Mouse (Mus musculus) midbrain, embryonic 11.5 days (tissue): ENCODE measurements at regions not wholly inside any gene's neighbourhood (a gene's known extent, or its start where the extent isn't known, plus 50 kb on each side); places are given as distances from the start of the nearest gene placed in this dataset.
A peak's percentile ranks its signal among the peaks of the same experiment; 100 is the strongest.

Experiments used
- ATAC-seq: fragments of 200-750 bp; cut with Nextera tagmentation; 2 replicates; pipeline ENCODE4 v1.8.0; 2017; ENCODE audit warnings: moderate TSS enrichment, moderate library complexity; ENCODE audit not compliant: low FRiP score
- DNase-seq: peaks from one replicate; pipeline ENCODE4 v3.0.0; 2015; ENCODE audit warnings: low spot score; ENCODE audit errors: missing footprints
- H3K27ac ChIP-seq: fragments of 300-500 bp; sonication (generic); 2 replicates; pipeline ENCODE4 v1.5.1; 2014; ENCODE audit warnings: low read depth, low read length
- H3K27me3 ChIP-seq: fragments of 300-500 bp; sonication (generic); 2 replicates; pipeline ENCODE4 v1.6.1; 2014; ENCODE audit warnings: mild to moderate bottlenecking, low read length, moderate library complexity, mixed read lengths; ENCODE audit not compliant: control insufficient read depth, insufficient read depth
- H3K36me3 ChIP-seq: fragments of 300-500 bp; sonication (generic); 2 replicates; pipeline ENCODE4 v1.6.1; 2014; ENCODE audit warnings: mild to moderate bottlenecking, low read length, moderate library complexity, mixed read lengths; ENCODE audit not compliant: control insufficient read depth, insufficient read depth
- H3K4me1 ChIP-seq: fragments of 300-500 bp; sonication (generic); 2 replicates; pipeline ENCODE4 v1.6.1; 2014; ENCODE audit warnings: low read length; ENCODE audit not compliant: control insufficient read depth, insufficient read depth
- H3K4me2 ChIP-seq: fragments of 300-500 bp; sonication (generic); 2 replicates; pipeline ENCODE4 v1.6.1; 2014; ENCODE audit warnings: mild to moderate bottlenecking, moderate library complexity
- H3K4me3 ChIP-seq: fragments of 300-500 bp; sonication (generic); 2 replicates; pipeline ENCODE4 v1.5.1; 2014; ENCODE audit warnings: low read depth, low read length
- H3K9ac ChIP-seq: fragments of 300-500 bp; sonication (generic); 2 replicates; pipeline ENCODE4 v1.6.1; 2014; ENCODE audit warnings: low read length
- H3K9me3 ChIP-seq: fragments of 300-500 bp; sonication (generic); 2 replicates; pipeline ENCODE4 v1.6.1; 2016; ENCODE audit warnings: low read length; ENCODE audit not compliant: control insufficient read depth
- WGBS: fragments of 180-500 bp; shearing (Covaris S2); extraction: QIAGEN DNeasy Blood & Tissue Kit; methylation state at CpG from one replicate; pipeline ENCODE4 v1.1.7; 2014; 5-methylcytosine and 5-hydroxymethylcytosine counted together

DNA sequence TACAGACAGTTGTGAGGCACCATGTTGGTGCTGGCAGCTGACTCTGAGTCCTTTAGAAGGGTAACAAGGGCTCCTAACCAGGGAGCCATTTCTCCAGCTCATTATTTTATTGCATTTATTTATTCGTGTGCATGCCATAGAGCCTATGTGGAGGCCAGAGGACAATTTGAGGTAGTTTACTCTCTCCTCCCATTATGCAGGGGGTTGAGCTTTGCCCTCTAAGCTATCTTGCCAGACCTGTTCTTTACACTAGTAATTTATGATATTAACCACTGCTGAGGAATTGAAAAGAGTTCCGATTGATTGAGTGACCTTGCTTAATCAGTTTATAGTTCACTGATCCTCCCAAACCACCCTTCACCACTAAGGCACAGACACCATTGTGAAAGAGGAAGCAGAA, 290.8 kb downstream of the Rnf144a start:
- WGBS, result 91% methylated on average over 2 of the region's 2 CpGs
- H3K27me3 ChIP-seq, result no peaks in the 10 kb centered on the region
- ATAC-seq, result no peak

DNA sequence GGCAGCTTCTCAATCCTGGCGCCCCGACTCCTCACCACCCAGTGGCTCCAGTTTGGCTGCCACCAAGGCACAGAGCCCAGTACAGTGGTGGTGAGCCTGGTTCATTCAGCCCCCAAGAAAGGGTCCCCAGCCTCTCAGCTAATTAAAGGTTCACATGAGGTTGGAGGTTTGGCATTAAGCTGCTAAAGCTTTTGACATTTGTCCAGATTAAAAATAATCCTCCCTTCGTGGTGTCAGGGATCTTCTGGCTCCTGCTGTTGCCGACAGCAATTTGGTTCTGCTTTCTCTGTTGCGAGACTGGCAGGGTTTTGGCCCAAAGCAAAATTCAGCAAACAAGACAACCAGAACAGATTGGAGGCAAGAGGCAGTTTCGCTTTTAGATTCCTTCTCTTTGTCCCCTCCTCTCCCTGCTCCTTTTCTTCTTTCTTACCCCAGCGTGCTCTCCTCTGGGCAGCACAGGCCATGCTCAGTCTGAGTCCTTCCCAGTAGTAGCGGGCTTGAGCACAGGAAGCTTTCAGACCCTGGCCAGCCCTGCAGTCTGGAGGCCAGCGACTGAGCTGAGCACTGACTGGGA, 299.6 kb downstream of the Rnf144a start:
- Histone ChIP-seq H3K4me2 (no peak overlapping the region), H3K9me3 (no peaks in the 10 kb centered on the region), H3K9ac (no peak overlapping the region), H3K4me3 (no peak overlapping the region), H3K27me3 (no peaks in the 10 kb centered on the region), H3K4me1 (no peaks in the 10 kb centered on the region), H3K27ac (no peak overlapping the region), H3K36me3 (no peaks in the 10 kb centered on the region)
- DNase-seq (peak; percentile 87), ATAC-seq (no peak)
- 47% methylated on average over 9 of the region's 9 CpGs for WGBS

More for the DNA sequence above, 290.8 kb downstream of the Rnf144a start:
- no peak for DNase-seq
- no peaks in the 10 kb centered on the region for H3K36me3 ChIP-seq
- no peaks in the 10 kb centered on the region for H3K4me1 ChIP-seq
- no peak overlapping the region for H3K4me3 ChIP-seq
- H3K27ac ChIP-seq, result no peak overlapping the region
- no peak overlapping the region for H3K4me2 ChIP-seq
- H3K9ac ChIP-seq, result no peak overlapping the region
- H3K9me3 ChIP-seq, result no peaks in the 10 kb centered on the region

DNA sequence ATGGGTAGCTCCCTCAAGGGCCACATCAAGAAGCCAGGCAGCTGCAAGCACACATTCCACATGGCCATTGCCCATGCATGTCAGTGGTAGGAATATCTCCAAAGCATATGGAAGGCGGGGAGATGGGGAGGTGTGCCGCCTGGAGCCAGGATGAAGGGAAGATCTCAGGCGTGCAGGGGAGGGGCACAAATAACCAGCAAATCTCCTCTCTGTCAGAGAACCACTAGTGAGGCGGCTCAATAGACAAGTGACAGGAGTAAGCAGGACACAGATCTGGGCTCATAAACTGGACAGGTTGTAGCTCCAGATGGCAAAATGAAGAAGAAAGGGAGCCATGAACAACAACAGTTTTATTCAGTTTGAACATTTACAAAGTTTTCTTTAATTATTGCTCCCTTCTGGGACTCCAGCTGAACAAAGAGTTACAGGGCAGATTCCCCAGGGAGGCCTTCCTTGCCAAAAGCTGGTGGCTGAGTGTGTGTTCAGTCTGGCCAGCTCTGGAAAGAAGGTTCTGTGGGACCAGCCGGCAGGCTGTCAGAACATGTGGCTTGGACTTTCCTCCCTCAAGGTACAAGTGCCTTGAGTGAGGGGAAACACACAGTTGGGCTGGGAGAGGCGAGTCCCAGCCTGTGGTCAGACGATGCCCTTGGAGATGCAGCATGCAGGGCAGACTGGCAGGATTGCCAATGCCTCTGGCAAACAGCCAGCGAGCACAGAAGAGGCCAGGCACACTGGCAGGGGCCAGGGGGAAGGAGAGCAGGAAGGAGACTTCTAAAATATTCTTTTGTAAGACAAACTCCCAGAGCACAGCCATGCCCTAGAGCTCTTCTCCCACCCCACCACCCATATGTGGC, 302.7 kb downstream of the Rnf144a start:
- no peak for DNase-seq
- H3K4me1 ChIP-seq, result no peaks in the 10 kb centered on the region
- H3K4me3 ChIP-seq, result no peak overlapping the region
- H3K27ac ChIP-seq, result no peak overlapping the region
- WGBS, result 84% methylated on average over 8 of the region's 8 CpGs
- ATAC-seq, result no peak
- no peak overlapping the region for H3K4me2 ChIP-seq
- no peaks in the 10 kb centered on the region for H3K36me3 ChIP-seq
- no peak overlapping the region for H3K9ac ChIP-seq
- H3K27me3 ChIP-seq, result no peaks in the 10 kb centered on the region
- no peaks in the 10 kb centered on the region for H3K9me3 ChIP-seq

GRCm38 (mm10) chr12:26109866-26110265, 305.2 kb downstream of the Rnf144a start:
- 83% methylated on average over 6 of the region's 6 CpGs for WGBS
- no peak overlapping the region for H3K4me2 ChIP-seq
- no peaks in the 10 kb centered on the region for H3K9me3 ChIP-seq
- H3K4me3 ChIP-seq, result no peak overlapping the region
- H3K4me1 ChIP-seq, result no peaks in the 10 kb centered on the region
- no peak overlapping the region for H3K9ac ChIP-seq
- DNase-seq (no peak), ATAC-seq (no peak)
- no peak overlapping the region for H3K27ac ChIP-seq
- H3K27me3 ChIP-seq, result no peaks in the 10 kb centered on the region
- H3K36me3 ChIP-seq, result no peaks in the 10 kb centered on the region

- WGBS, result 88% methylated on average over 3 of the region's 3 CpGs
- Histone ChIP-seq H3K9ac (no peak overlapping the region), H3K4me2 (no peak overlapping the region), H3K9me3 (no peaks in the 10 kb centered on the region), H3K27ac (no peak overlapping the region), H3K4me3 (no peak overlapping the region), H3K36me3 (no peaks in the 10 kb centered on the region), H3K27me3 (no peaks in the 10 kb centered on the region), H3K4me1 (no peaks in the 10 kb centered on the region)
- no peak for ATAC-seq
- DNase-seq, result no peak
Observed at GRCm38 (mm10) chr12:26104372-26104771, 310.7 kb downstream of the Rnf144a start.

DNA sequence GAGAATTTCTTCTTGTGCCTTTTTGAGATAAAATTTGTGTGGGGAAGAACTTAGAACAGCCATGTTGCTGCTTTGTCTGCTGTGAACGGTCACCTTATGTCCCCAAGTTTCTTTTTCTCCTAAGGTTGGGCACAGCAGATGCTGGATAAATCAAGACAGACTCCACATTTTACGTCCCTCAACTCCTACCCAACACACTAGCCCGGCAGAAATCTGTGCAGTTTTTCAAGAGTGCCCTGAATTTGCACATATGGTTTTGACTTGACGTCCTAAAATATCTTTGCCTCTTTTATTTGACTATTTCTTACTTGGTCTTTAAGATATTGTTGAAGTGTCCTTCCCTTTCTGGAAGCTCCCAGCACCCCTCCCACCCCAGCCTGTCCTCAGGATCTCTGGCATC, 312.7 kb downstream of the Rnf144a start:
- 91% methylated on average over 4 of the region's 4 CpGs for WGBS
- H3K4me1 ChIP-seq, result no peaks in the 10 kb centered on the region
- no peak for DNase-seq
- no peak for ATAC-seq
- no peaks in the 10 kb centered on the region for H3K9me3 ChIP-seq
- H3K27ac ChIP-seq, result no peak overlapping the region
- H3K4me2 ChIP-seq, result no peak overlapping the region
- no peak overlapping the region for H3K9ac ChIP-seq
- no peaks in the 10 kb centered on the region for H3K27me3 ChIP-seq
- H3K36me3 ChIP-seq, result no peaks in the 10 kb centered on the region
- H3K4me3 ChIP-seq, result no peak overlapping the region

GRCm38 (mm10) chr12:26100140-26100539, 314.9 kb downstream of the Rnf144a start:
- no peak overlapping the region for H3K27ac ChIP-seq
- WGBS, result 72% methylated on average over 2 of the region's 2 CpGs
- H3K4me3 ChIP-seq, result no peak overlapping the region
- no peak overlapping the region for H3K9ac ChIP-seq
- no peak overlapping the region for H3K4me2 ChIP-seq
- ATAC-seq, result no peak
- no peak for DNase-seq
- no peaks in the 10 kb centered on the region for H3K9me3 ChIP-seq
- no peaks in the 10 kb centered on the region for H3K36me3 ChIP-seq
- no peaks in the 10 kb centered on the region for H3K27me3 ChIP-seq
- H3K4me1 ChIP-seq, result no peaks in the 10 kb centered on the region

GRCm38 (mm10) chr12:26099176-26099575, 315.9 kb downstream of the Rnf144a start:
- Histone ChIP-seq H3K9ac (no peak overlapping the region), H3K4me3 (no peak overlapping the region)

GRCm38 (mm10) chr12:26092311-26092710, 322.7 kb downstream of the Rnf144a start:
- Histone ChIP-seq H3K4me1 (no peaks in the 10 kb centered on the region), H3K36me3 (no peaks in the 10 kb centered on the region), H3K4me2 (no peak overlapping the region), H3K27me3 (no peaks in the 10 kb centered on the region), H3K9me3 (no peaks in the 10 kb centered on the region), H3K27ac (no peak overlapping the region), H3K9ac (no peak overlapping the region), H3K4me3 (no peak overlapping the region)
- WGBS, result 84% methylated on average over 5 of the region's 5 CpGs
- no peak for ATAC-seq
- DNase-seq, result no peak

More at GRCm38 (mm10) chr12:26099176-26099575, 315.9 kb downstream of the Rnf144a start:
- H3K9me3 ChIP-seq, result no peaks in the 10 kb centered on the region
- H3K4me2 ChIP-seq, result no peak overlapping the region
- ATAC-seq, result no peak
- 94% methylated on average over 5 of the region's 5 CpGs for WGBS
- H3K27me3 ChIP-seq, result no peaks in the 10 kb centered on the region
- H3K4me1 ChIP-seq, result no peaks in the 10 kb centered on the region
- H3K36me3 ChIP-seq, result no peaks in the 10 kb centered on the region
- no peak for DNase-seq
- H3K27ac ChIP-seq, result no peak overlapping the region
